Mouse (Mus musculus) right cerebral cortex, adult 2 months (tissue): ENCODE results near the gene Cysrt1.

Experiments
- DNase-seq, 2 experiments: peaks; one replicate each; pipeline ENCODE4 v3.0.0; 2021 to 2022; ENCODE audit warnings: low spot score in 2 of 2

Gene Cysrt1

GRCm38 (mm10) chr2:25234551-25235220 is 7.6 kb downstream of the Cysrt1 start:
- no peak for DNase-seq

GRCm38 (mm10) chr2:25234050-25234449 is 8.2 kb downstream of the Cysrt1 start, which contains the start of gene Slc34a3:
Gene Slc34a3 (minus strand): TSS chr2:25234364.
- DNase-seq, result no peak

GRCm38 (mm10) chr2:25233421-25233820 is 8.8 kb downstream of the Cysrt1 start:
- no peak for DNase-seq

- DNase-seq, result no peak
Observed at GRCm38 (mm10) chr2:25231038-25231437, 11.2 kb downstream of the Cysrt1 start.

- no peak for DNase-seq
Observed at GRCm38 (mm10) chr2:25230581-25230980, 11.7 kb downstream of the Cysrt1 start.

GRCm38 (mm10) chr2:25229582-25229981 is 12.7 kb downstream of the Cysrt1 start:
- DNase-seq, result no peak

GRCm38 (mm10) chr2:25228995-25229530 is 13.2 kb downstream of the Cysrt1 start:
- DNase-seq, result no peak

- DNase-seq, result peak; percentile 81 to 86
Observed at GRCm38 (mm10) chr2:25228431-25228889, 13.8 kb downstream of the Cysrt1 start.

- DNase-seq, result no peak
Observed at GRCm38 (mm10) chr2:25227406-25227805, 14.8 kb downstream of the Cysrt1 start.

GRCm38 (mm10) chr2:25226864-25227263 is 15.4 kb downstream of the Cysrt1 start:
- DNase-seq, result peak; percentile 31 to 44

- DNase-seq, result no peak
Observed at GRCm38 (mm10) chr2:25225811-25226379, 16.4 kb downstream of the Cysrt1 start.

- DNase-seq, result peak; percentile 99
Observed at GRCm38 (mm10) chr2:25224766-25225752, 17.2 kb downstream of the Cysrt1 start.

GRCm38 (mm10) chr2:25224492-25224765 is 17.8 kb downstream of the Cysrt1 start, which contains the start of gene Tubb4b:
Gene Tubb4b (minus strand): TSS chr2:25224702.
- no peak for DNase-seq

- peak; percentile 73 to 75 for DNase-seq
Observed at GRCm38 (mm10) chr2:25223681-25224491, 18.4 kb downstream of the Cysrt1 start.

GRCm38 (mm10) chr2:25221331-25221772 is 20.9 kb downstream of the Cysrt1 start:
- DNase-seq, result no peak

- DNase-seq, result no peak
Observed at GRCm38 (mm10) chr2:25218445-25218844, 23.8 kb downstream of the Cysrt1 start, which contains the start of gene Fam166a. Gene Fam166a (plus strand): TSS chr2:25218745.

GRCm38 (mm10) chr2:25217666-25218065 is 24.6 kb downstream of the Cysrt1 start:
- DNase-seq, result no peak

GRCm38 (mm10) chr2:25214444-25214843 is 27.8 kb downstream of the Cysrt1 start, which contains the start of gene Stpg3:
Gene Stpg3 (minus strand): TSS chr2:25214637.
- DNase-seq, result no peak

- DNase-seq, result no peak
Observed at GRCm38 (mm10) chr2:25213266-25213865, 28.9 kb downstream of the Cysrt1 start.

GRCm38 (mm10) chr2:25211121-25211670 is 31.1 kb downstream of the Cysrt1 start, which contains the start of gene Nelfb:
Gene Nelfb (minus strand): TSS chr2:25211489.
- peak; percentile 79 to 86 for DNase-seq
